Mouse (Mus musculus): ENCODE results near the gene Mettl22.

Gene Mettl22

GRCm38 (mm10) chr16:8512830-8513229 lies 42.2 kb downstream of the Mettl22 start:
- DNase-seq (ENCODE audit: extremely low spot score) = no peak

GRCm38 (mm10) chr16:8513236-8513906 lies 42.8 kb downstream of the Mettl22 start, which contains the start of gene Abat:
Abat (plus strand) TSS chr16:8513429.
- DNase-seq (ENCODE audit: extremely low spot score) = peak; percentile 96

GRCm38 (mm10) chr16:8514180-8514579 lies 43.6 kb downstream of the Mettl22 start:
- no peak for DNase-seq (ENCODE audit: extremely low spot score)

- no peak for DNase-seq (ENCODE audit: extremely low spot score)
These were observed 49.9 kb downstream of the Mettl22 start for GRCm38 (mm10) chr16:8520525-8520924.

GRCm38 (mm10) chr16:8521322-8521721 lies 50.7 kb downstream of the Mettl22 start:
- DNase-seq (ENCODE audit: extremely low spot score) = no peak

GRCm38 (mm10) chr16:8523480-8524144 lies 53.0 kb downstream of the Mettl22 start:
- DNase-seq (ENCODE audit: extremely low spot score) = no peak

GRCm38 (mm10) chr16:8524163-8524847 lies 53.7 kb downstream of the Mettl22 start:
- no peak for DNase-seq (ENCODE audit: extremely low spot score)

GRCm38 (mm10) chr16:8525293-8525692 lies 54.7 kb downstream of the Mettl22 start:
- no peak for DNase-seq (ENCODE audit: extremely low spot score)

- no peak for DNase-seq (ENCODE audit: extremely low spot score)
These were observed 55.3 kb downstream of the Mettl22 start for GRCm38 (mm10) chr16:8525877-8526276.

- no peak for DNase-seq (ENCODE audit: extremely low spot score)
These were observed 58.8 kb downstream of the Mettl22 start for GRCm38 (mm10) chr16:8529389-8529788.

GRCm38 (mm10) chr16:8530018-8530417 lies 59.4 kb downstream of the Mettl22 start:
- DNase-seq (ENCODE audit: extremely low spot score) = no peak

GRCm38 (mm10) chr16:8532461-8532860 lies 61.9 kb downstream of the Mettl22 start:
- no peak for DNase-seq (ENCODE audit: extremely low spot score)

GRCm38 (mm10) chr16:8532894-8533293 lies 62.3 kb downstream of the Mettl22 start:
- DNase-seq (ENCODE audit: extremely low spot score) = no peak

- no peak for DNase-seq (ENCODE audit: extremely low spot score)
These were observed 62.9 kb downstream of the Mettl22 start for GRCm38 (mm10) chr16:8533477-8533876.

- DNase-seq (ENCODE audit: extremely low spot score) = no peak
These were observed 64.0 kb downstream of the Mettl22 start for GRCm38 (mm10) chr16:8534466-8535200.

- DNase-seq (ENCODE audit: extremely low spot score) = no peak
These were observed 64.8 kb downstream of the Mettl22 start for GRCm38 (mm10) chr16:8535411-8535810.

- DNase-seq (ENCODE audit: extremely low spot score) = peak; percentile 62
These were observed 68.7 kb downstream of the Mettl22 start for GRCm38 (mm10) chr16:8539150-8539865.
